Mouse (Mus musculus) lung, embryonic 16.5 days (tissue): ENCODE results near the gene Srr. TPM values are rescaled to one million over a fixed set of nuclear protein-coding genes. Genes with fewer than 3 reads are reported as not detected.
A peak's percentile ranks its signal among the peaks of the same experiment; 100 is the strongest.

Source experiments
- ATAC-seq: fragments of 200-750 bp; cut with Nextera tagmentation; 2 replicates; pipeline ENCODE4 v1.8.0; 2017; ENCODE audit warnings: low read depth, mild to moderate bottlenecking, moderate library complexity
- H3K27ac ChIP-seq: fragments of 300-500 bp; sonication (generic); 2 replicates; pipeline ENCODE4 v1.5.1; 2014; ENCODE audit warnings: mild to moderate bottlenecking, control low read depth, low read length
- H3K27me3 ChIP-seq: fragments of 300-500 bp; sonication (generic); 2 replicates; pipeline ENCODE4 v1.6.1; 2014; ENCODE audit warnings: low read depth, low read length, mixed read lengths; ENCODE audit not compliant: control insufficient read depth, insufficient read depth
- H3K36me3 ChIP-seq: fragments of 300-500 bp; sonication (generic); 2 replicates; pipeline ENCODE4 v1.6.1; 2014; ENCODE audit warnings: low read length; ENCODE audit not compliant: control insufficient read depth, insufficient read depth
- H3K4me1 ChIP-seq: fragments of 300-500 bp; sonication (generic); replicated peaks from 2 replicates; pipeline ENCODE4 v1.6.1; 2014; ENCODE audit warnings: low read length, mixed read lengths; ENCODE audit not compliant: control insufficient read depth, insufficient read depth
- H3K4me2 ChIP-seq: fragments of 300-500 bp; sonication (generic); 2 replicates; pipeline ENCODE4 v1.6.1; 2014; ENCODE audit warnings: low read depth, low read length, control low read depth
- H3K4me3 ChIP-seq: fragments of 300-500 bp; sonication (generic); 2 replicates; pipeline ENCODE4 v1.5.1; 2014; ENCODE audit warnings: mild to moderate bottlenecking, low read length, control low read depth
- H3K9ac ChIP-seq: fragments of 300-500 bp; sonication (generic); 2 replicates; pipeline ENCODE4 v1.6.1; 2014; ENCODE audit warnings: low read length, control low read depth
- H3K9me3 ChIP-seq: fragments of 300-500 bp; sonication (generic); 2 replicates; pipeline ENCODE4 v1.6.1; 2016; ENCODE audit warnings: low read length; ENCODE audit not compliant: control insufficient read depth
- WGBS: fragments of 180-500 bp; shearing (Covaris S2); extraction: QIAGEN DNeasy Blood & Tissue Kit; methylation state at CpG from one replicate; pipeline ENCODE4 v1.1.7; 2014; 5-methylcytosine and 5-hydroxymethylcytosine counted together
- polyA plus RNA-seq: library from polyadenylated mRNA; unstranded; fragments of >200 nt; fragmentation: Nextera tagmentation; extraction: Ambion mirVana; gene quantifications from 2 replicates; pipeline ENCODE4 v1.2.1, GENCODE M21; 2015

Gene Srr
- polyA plus RNA-seq, 1 experiment from 2014 or later: 21.4 TPM

DNA sequence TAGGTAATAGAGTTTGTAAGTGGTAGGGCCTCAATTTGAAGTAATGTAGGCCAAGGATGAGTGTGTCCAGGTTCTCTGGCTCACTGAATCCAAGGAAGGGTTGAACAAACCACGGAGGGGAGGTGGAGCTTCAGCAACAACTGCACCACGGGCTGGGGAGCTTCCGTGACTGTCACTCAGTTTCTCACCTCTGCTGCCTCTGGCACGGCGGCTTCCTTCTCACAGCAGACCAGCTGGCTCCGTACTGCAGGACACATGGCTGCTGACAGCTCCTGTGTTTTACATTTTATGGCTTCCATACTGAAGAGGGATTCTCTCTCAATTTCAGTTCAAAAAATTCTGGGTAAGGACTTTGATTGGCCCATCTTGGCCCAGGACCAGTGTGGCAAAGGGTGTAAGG, 6.5 kb downstream of the Srr start:
- peaks cover under 1% of the 10 kb centered on the region; the same call in 1 of the 2 replicates for H3K4me1 ChIP-seq
- WGBS: 69% methylated on average over 6 of the region's 6 CpGs
- H3K36me3 ChIP-seq: peaks cover 10% of the 10 kb centered on the region
- no peak overlapping the region for H3K4me2 ChIP-seq
- no peak overlapping the region for H3K4me3 ChIP-seq
- H3K9ac ChIP-seq: no peak overlapping the region
- no peak overlapping the region for H3K27ac ChIP-seq
- H3K27me3 ChIP-seq: no peaks in the 10 kb centered on the region
- no peaks in the 10 kb centered on the region for H3K9me3 ChIP-seq
- ATAC-seq: no peak

GRCm38 (mm10) chr11:74912492-74912891, 13.3 kb downstream of the Srr start:
- Histone ChIP-seq H3K27me3 (no peaks in the 10 kb centered on the region), H3K36me3 (peaks cover 22% of the 10 kb centered on the region), H3K4me1 (no peaks in the 10 kb centered on the region), H3K27ac (no peak overlapping the region), H3K4me3 (no peak overlapping the region), H3K9me3 (no peaks in the 10 kb centered on the region), H3K4me2 (no peak overlapping the region), H3K9ac (no peak overlapping the region)
- ATAC-seq: no peak
- WGBS: 72% methylated on average over 3 of the region's 3 CpGs

- no peak overlapping the region for H3K9ac ChIP-seq
- H3K4me3 ChIP-seq: no peak overlapping the region
- no peaks in the 10 kb centered on the region for H3K9me3 ChIP-seq
- H3K27me3 ChIP-seq: no peaks in the 10 kb centered on the region
- ATAC-seq: no peak
- H3K4me1 ChIP-seq: no peaks in the 10 kb centered on the region
- H3K36me3 ChIP-seq: peaks cover 36% of the 10 kb centered on the region
- H3K27ac ChIP-seq: no peak overlapping the region
- H3K4me2 ChIP-seq: no peak overlapping the region
- WGBS: 91% methylated on average over 4 of the region's 4 CpGs
Observed at GRCm38 (mm10) chr11:74909978-74910377, 15.8 kb downstream of the Srr start.

- Histone ChIP-seq H3K36me3 (peaks cover 44% of the 10 kb centered on the region), H3K4me1 (no peaks in the 10 kb centered on the region), H3K27ac (no peak overlapping the region), H3K9ac (no peak overlapping the region), H3K27me3 (no peaks in the 10 kb centered on the region), H3K9me3 (no peaks in the 10 kb centered on the region), H3K4me3 (no peak overlapping the region), H3K4me2 (no peak overlapping the region)
- no peak for ATAC-seq
- 62% methylated on average over 12 of the region's 12 CpGs for WGBS
Observed at GRCm38 (mm10) chr11:74908618-74909399, 16.9 kb downstream of the Srr start.

- Histone ChIP-seq H3K4me3 (no peak overlapping the region), H3K27me3 (no peaks in the 10 kb centered on the region), H3K27ac (no peak overlapping the region), H3K9ac (no peak overlapping the region), H3K9me3 (no peaks in the 10 kb centered on the region), H3K36me3 (peaks cover 52% of the 10 kb centered on the region), H3K4me1 (no peaks in the 10 kb centered on the region), H3K4me2 (no peak overlapping the region)
- no peak for ATAC-seq
- 90% methylated on average over 6 of the region's 6 CpGs for WGBS
Observed at GRCm38 (mm10) chr11:74907850-74908249, 17.9 kb downstream of the Srr start.

DNA sequence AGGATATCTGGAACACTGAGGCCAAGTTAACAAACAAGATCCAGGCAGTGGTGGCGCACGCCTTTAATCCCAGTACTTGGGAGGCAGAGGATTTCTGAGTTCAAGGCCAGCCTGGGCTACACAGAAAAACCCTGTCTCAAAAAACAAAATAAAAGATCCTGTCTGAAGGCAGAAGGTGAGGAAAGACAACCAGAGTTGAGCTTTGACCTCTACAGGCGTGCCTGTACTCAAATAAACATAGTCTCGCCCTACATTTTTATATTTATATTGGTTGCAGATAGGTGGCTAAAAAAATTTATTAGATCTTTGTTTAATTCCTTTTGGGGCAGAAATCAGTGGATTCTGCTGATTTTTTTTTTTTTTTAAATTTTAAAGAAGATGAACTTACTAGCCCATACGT, 23.3 kb downstream of the Srr start:
- no peaks in the 10 kb centered on the region for H3K9me3 ChIP-seq
- no peaks in the 10 kb centered on the region for H3K27me3 ChIP-seq
- 84% methylated on average over 5 of the region's 5 CpGs for WGBS
- H3K4me3 ChIP-seq: no peak overlapping the region
- no peak overlapping the region for H3K27ac ChIP-seq
- H3K36me3 ChIP-seq: peaks cover 58% of the 10 kb centered on the region
- no peak for ATAC-seq
- H3K4me1 ChIP-seq: peaks cover 3% of the 10 kb centered on the region
- no peak overlapping the region for H3K4me2 ChIP-seq
- no peak overlapping the region for H3K9ac ChIP-seq

DNA sequence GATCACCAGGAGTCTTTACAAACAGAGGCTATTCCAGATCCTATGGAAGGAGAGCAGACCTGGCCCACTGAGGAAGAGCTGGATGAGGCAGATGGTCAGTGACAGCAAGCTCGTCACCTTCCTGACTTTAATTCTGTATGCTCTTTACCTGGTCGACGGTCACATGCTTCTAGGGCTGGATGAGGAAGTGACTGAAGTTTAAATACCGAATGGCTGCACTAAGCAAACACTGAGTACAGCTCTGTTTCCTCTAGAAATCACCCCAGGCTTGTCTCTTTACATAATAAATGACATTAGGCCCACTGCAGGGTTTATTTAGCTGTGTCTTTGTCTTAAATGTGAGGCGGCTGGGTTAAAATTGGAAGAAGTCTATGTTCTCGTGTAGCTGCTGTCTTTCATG, 24.2 kb downstream of the Srr start:
- H3K9ac ChIP-seq: no peak overlapping the region
- H3K4me3 ChIP-seq: no peak overlapping the region
- ATAC-seq: no peak
- no peak overlapping the region for H3K4me2 ChIP-seq
- no peak overlapping the region for H3K27ac ChIP-seq
- peaks cover 50% of the 10 kb centered on the region for H3K36me3 ChIP-seq
- WGBS: 71% methylated on average over 6 of the region's 6 CpGs
- no peaks in the 10 kb centered on the region for H3K9me3 ChIP-seq
- no peaks in the 10 kb centered on the region for H3K27me3 ChIP-seq
- peaks cover 3% of the 10 kb centered on the region for H3K4me1 ChIP-seq

DNA sequence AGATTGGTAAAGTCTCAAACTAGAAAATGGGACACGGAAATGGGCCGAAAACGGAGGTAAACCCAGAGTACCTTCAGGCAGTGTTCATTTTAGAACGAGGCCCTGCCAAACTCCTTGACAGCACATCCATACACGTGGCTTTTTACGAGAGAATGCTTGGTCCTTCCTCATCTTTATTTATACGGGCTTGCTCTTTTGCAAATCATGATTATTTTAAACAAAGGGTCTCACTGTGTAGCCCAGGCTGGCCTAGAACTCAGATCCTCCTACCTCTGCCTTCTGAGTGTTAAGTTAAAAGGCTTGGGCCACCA, 27.3 kb downstream of the Srr start:
- Histone ChIP-seq H3K36me3 (peaks cover 30% of the 10 kb centered on the region), H3K4me1 (peaks cover 3% of the 10 kb centered on the region), H3K27me3 (no peaks in the 10 kb centered on the region), H3K4me3 (peak overlapping the region; percentile 91), H3K9me3 (no peaks in the 10 kb centered on the region), H3K4me2 (peak overlapping the region; percentile 96), H3K9ac (peak overlapping the region; percentile 80), H3K27ac (no peak overlapping the region)
- no peak for ATAC-seq
- WGBS: under 1% methylated on average over 7 of the region's 7 CpGs

GRCm38 (mm10) chr11:74897678-74898516, 27.9 kb downstream of the Srr start, which contains the start of gene Tsr1:
Gene Tsr1, plus strand, starts transcription at chr11:74898071.
- Histone ChIP-seq H3K36me3 (peaks cover 25% of the 10 kb centered on the region), H3K4me2 (peak within 1 kb of the TSS; percentile 96), H3K27me3 (no peaks in the 10 kb centered on the region), H3K4me3 (peak within 1 kb of the TSS; percentile 91), H3K27ac (peak within 1 kb of the TSS; percentile 87), H3K4me1 (peaks cover 3% of the 10 kb centered on the region), H3K9ac (peak within 1 kb of the TSS; percentile 80), H3K9me3 (no peaks in the 10 kb centered on the region)
- peak; percentile 88 for ATAC-seq
- under 1% methylated on average over 54 of the region's 54 CpGs for WGBS
